Mouse (Mus musculus) testis, adult 2 months (tissue): Measurements from ENCODE around the gene Fgd4.

ENCODE experiments used
- CTCF ChIP-seq: fragments of 200-500 bp; IDR thresholded peaks from 2 replicates; pipeline ENCODE4 v1.5.1; 2012; ENCODE audit warnings: low read depth, mild to moderate bottlenecking, inconsistent platforms, low read length, moderate library complexity; ENCODE audit not compliant: control insufficient read depth, insufficient read depth, insufficient replicate concordance
- POLR2A ChIP-seq: fragments of 200-500 bp; IDR thresholded peaks from 2 replicates; pipeline ENCODE4 v1.6.1; 2012; ENCODE audit warnings: low read depth, mild to moderate bottlenecking, inconsistent platforms, low read length, moderate library complexity; ENCODE audit not compliant: control insufficient read depth

DNA sequence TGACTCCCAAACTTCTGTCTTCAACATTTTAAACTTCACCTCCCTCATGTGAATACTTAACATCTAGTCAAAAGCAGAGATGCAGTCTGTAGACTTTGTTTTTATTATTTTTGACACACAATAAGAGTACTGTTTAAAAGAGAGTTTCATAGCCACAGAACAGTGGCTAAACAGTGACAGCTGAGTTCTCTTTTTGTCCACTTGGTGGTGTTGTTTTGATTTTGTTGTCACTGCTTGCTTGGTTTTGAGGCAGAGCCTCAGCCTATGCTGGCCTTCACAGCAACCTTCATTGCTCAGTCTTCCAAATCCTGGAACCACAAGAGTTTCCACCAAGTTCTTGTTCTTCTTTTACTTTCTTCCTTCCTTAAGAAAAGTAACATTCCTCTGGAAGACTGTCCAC is 3.8 kb downstream of the Fgd4 start:
- TF ChIP-seq CTCF (no peak), POLR2A (no peak)
